Mouse (Mus musculus) heart, postnatal 25 days (tissue): ENCODE data around the gene Keg1. TPM values are rescaled to one million over a fixed set of nuclear protein-coding genes. Genes with fewer than 3 reads are reported as not detected.
"Not testable (repeated sequence)": the region's sequence is repeated elsewhere in the genome, so short reads cannot be mapped to it uniquely, and the experiment has no call there.

Source experiments
- DNase-seq: peaks from one replicate; pipeline ENCODE4 v3.0.0; 2022; ENCODE audit warnings: low spot score
- intact Hi-C: fragments of 180-260 bp; cut with DNase I; formaldehyde crosslinking; loops from one replicate; pipeline ENCODE4 v1.15.1; 2025
- total RNA-seq, 2 experiments: library from RNA; stranded (reverse); gene quantifications; 2 replicates each; pipeline ENCODE4 v1.2.3; 2021

Gene Keg1
- total RNA-seq = not detected

DNA sequence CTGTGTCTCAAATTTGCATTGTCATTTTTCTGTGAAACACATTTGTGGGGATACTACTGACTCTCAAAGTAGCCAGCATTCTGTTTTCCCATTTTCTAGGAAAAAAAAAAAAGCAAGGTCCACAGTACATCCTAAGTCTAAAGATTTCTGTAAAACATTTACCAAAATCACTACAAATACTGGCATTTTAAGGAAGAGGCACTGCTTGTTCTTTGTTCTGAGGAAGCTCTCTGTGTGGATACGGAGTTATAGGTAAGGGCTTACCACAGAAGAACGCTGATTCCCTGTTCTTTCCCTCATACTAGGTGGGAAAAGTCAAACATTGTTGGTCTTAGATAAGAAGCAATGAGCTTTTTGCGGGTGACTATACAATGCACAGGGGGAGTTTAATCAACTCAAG is at the start of gene Keg1:
Gene Keg1, plus strand, starts transcription at position 197 of the 400 bp plus-strand sequence.
- intact Hi-C loops = no loop called here
- DNase-seq = no peak

DNA sequence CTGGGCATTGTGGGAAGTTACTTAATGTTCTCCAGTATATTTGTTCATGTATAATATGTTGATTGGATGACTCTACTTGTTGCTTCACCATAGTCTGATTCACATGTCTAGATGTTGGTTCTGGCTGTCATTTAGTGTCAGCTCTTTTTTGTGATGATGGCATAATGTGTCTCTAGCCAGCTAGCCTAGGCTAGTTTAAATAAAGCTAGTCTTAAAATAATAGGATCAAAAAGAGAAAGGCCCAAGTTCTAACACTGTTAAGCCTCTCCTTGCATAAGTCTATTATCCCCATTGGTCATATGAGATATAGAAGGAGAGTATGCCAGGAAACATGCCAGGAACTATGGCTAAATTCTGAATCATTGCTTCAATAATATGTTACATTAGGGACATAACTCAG is 46.1 kb upstream of the Keg1 start:
- intact Hi-C loops = no loop called here
- no peak for DNase-seq

DNA sequence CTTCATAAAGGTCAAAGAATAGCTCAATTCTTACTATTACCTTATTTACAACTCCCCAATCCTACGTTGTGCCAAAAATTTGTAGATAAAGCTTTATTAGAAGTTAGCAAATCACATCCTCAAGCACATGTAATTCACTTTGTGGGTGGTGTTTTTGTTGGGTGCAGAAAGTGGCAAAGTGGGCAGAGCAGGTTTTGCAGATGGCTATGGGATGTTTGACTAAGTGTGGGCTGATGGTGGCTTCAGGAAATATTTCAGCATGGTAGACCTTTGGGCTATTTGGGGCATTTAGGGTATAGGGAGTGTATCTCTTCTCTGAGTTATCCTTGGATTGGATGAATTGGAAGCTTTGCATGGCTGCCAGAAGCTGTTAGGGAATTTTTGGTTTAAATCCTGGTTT is 29.4 kb upstream of the Keg1 start:
- intact Hi-C loops = no loop called here
- no peak for DNase-seq

DNA sequence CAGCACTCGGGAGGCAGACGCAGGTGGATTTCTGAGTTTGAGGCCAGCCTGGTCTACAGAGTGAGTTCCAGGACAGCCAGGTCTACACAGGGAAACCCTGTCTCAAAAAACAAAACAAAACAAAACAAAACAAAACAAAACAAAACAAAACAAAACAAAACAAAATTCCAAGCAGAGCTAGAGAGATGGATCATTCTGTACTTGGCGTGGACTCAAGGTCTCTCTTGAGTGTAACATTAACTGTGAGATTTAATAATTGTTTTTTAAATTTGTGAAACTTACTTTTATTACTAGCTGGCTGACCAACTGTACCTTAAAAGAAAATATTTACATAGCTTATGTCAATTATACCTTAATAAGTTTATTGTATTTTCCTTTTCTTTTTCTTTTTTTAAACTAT is 27.0 kb upstream of the Keg1 start:
- intact Hi-C loops, DNase-seq: not testable (repeated sequence)

DNA sequence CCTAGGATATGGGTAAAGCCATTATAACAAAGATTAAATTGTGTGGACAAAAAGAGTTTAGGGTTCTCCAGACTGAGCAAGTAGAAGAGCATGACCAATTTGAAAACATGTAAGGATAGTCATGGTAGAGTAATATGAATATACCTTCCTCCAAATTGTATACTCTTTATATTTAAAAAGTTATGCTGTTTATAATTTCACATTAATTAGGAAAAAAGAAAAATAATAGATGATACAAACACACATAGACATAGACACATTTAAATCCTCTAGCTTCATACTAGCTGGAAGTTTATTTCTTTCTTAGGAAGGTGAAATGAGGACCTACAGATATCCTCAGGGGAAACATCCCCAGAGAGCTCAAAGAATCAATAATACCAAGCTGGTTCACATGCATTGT is 25.4 kb upstream of the Keg1 start, which contains the start of gene Olfr1442:
Gene Olfr1442, plus strand, starts transcription at position 301 of the 400 bp plus-strand sequence.
- intact Hi-C loops = no loop called here
- no peak for DNase-seq

DNA sequence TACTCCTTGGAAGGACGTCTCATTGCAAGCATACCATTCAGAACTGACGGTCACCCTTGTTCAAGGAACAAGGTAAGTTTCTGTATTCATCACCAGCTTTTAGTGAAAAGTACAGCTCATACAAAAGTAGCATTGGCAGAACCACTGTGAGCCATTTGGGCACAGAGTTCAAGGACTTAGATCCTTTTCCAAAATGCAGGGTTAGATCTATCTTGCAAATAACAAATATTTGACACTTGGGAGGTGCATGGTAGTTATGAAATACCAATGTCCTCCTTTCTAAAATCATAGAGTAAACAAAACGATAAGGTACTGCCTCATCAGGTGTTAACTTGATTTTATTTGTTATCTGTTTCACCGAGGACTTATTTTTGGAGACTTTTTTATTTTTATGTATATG is 24.5 kb upstream of the Keg1 start:
- intact Hi-C loops = no loop called here
- no peak for DNase-seq

DNA sequence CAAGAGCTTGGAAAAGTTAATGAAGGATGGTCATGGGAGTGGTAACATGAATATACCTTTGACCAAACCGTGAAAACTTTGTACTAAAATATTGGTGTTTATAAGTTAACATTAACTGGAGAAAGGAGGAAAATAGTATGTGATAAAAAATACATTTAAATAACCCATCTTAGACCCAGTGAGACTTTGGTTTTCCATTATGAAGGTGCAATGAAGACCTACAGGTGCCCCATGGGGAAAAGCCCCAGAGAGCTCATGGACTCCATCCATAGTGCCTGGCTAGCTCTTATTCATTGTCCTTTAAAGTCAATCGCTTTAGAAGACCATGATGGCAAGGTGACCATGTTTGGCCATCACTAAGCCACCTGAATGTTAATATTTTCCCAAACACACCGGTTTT is 17.8 kb upstream of the Keg1 start, which contains the start of gene Olfr1443:
Gene Olfr1443, plus strand, starts transcription at position 301 of the 400 bp plus-strand sequence.
- intact Hi-C loops = no loop called here
- no peak for DNase-seq

DNA sequence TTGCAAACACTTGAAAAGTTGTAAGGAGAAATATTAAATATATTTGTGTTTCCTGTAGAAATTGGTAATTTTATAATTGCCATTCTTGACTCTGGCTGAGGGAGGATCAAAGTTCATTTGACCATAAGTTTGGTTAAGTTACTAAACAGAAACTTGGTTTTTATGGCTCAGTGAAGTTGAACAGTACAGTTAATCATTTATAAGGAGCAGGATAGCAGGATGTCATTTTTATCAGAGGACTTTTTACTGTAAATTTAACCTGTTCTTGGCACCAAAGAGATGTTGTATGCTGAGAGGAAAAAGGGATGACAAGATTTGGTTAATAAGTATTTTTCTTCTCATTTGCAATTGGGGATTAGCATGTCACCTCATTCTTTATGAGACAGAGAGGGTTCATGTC is 10.9 kb upstream of the Keg1 start:
- no peak for DNase-seq
- intact Hi-C loops = no loop called here

DNA sequence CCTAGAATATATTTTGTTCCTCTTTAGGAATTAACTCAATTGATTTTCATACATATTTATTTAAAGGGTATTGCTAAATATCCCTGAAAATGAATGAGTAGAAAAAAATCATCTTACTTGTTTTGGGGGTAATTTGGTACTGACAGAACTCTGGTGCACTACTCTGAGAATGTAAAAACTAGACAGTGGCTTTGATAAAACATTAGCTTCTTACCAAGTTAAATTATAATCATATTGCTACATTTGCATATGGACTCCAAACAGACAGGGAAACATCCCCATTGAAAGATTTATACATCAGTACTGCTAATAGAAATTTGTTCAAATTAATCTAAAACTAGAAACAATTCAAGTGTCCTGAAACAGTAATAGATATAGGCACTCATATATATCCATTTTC is 10.4 kb upstream of the Keg1 start:
- no peak for DNase-seq
- intact Hi-C loops = no loop called here

DNA sequence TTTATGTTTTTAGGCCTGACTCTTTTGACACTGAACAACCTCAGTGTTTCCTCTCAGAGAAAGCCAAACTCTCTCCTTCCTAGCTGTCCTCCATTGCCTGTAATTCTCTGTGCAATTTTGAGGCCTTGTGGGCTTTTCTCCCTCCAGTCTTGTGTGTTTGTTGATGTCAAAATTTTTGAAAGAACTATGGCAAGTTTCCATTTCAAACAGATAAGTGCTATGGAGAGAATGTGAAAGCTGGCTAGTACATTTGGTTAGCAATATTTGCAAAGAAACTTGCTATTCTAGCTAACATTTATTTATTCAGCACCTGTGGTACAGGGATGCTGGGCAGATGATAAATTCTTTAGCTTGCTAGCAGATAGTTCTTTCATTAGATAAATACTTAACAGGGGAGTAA is 635 bp downstream of the Keg1 start:
- intact Hi-C loops = no loop called here
- DNase-seq = no peak

DNA sequence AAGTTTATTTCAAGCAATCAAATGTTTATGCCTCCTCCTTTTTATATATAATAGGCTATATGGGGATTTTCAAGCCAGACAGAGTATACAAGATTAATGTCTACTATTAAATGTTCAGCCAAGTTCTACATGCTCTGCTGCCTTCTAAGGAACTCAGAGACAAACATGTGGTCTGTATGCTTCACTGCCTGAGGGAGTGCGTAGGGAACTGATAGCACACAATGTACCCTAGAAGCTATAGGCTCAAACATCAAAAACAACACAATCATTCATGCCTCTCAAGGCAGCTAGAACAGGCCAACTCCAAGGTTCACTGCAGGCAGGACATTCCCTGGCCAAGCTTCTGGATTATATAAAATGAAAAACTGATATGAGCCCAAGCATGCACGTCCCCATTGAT is 12.9 kb downstream of the Keg1 start:
- no peak for DNase-seq
- intact Hi-C loops = no loop called here

DNA sequence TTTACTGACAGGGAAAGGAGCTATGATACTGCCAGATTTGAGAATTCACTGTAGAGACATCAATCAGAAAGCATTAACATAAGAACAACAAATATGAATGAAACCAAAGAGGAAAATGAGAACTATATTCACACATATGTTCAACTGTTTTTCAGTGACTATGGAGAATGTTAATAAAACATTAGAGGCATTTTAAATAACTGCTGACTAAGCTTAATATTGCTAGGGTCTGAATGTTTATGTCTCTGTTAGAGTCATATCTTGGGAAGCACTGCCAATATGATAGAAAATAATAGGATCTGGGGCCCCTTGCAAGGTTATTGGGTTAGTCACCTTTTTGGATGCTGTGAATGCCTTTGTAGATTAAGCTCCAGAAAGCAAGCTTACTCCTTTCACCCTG is 13.4 kb downstream of the Keg1 start:
- intact Hi-C loops = no loop called here
- DNase-seq = no peak

DNA sequence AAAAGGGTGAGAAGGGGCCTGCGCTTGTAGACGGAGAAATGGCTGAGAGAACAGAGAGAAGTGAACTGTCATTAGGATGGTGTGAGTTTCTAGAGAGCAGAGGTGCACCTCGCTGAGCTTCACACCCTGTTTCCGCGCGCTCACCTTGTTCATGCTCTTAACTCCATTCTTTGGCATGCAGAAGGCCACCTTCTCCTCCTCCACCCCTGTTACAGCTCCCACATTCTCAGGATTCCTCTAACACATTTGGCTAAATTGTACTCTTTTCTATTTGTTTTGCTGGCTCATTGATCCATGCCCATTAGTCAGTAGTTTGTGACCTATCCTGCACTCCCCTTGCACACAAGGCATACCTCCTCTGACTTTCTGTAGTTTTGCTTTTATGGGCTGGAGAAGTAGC is 23.6 kb downstream of the Keg1 start:
- intact Hi-C loops = no loop called here
- no peak for DNase-seq

DNA sequence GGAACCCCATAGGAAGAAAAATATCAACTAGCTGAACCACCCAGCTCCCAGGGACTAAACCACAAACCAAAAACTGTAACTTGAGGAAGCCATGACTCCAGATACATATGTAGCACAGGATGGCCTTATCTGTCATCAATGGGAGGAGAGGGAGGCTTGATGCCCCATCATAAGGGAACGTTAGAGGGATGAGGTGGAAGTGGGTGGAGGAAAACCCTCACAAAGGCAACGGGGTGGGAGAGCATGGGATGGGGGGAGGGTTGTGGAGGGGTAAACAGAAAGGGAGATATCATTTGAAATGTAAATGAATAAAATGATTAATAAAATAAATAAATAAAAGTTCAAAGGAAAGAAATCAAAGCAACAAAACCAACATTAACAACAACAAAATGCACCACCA is 24.9 kb downstream of the Keg1 start:
- intact Hi-C loops = loop anchor here (5.0 kb wide), 1 partner anchor 97 kb away; no protein-coding TSS in a partner anchor
- DNase-seq = no peak

DNA sequence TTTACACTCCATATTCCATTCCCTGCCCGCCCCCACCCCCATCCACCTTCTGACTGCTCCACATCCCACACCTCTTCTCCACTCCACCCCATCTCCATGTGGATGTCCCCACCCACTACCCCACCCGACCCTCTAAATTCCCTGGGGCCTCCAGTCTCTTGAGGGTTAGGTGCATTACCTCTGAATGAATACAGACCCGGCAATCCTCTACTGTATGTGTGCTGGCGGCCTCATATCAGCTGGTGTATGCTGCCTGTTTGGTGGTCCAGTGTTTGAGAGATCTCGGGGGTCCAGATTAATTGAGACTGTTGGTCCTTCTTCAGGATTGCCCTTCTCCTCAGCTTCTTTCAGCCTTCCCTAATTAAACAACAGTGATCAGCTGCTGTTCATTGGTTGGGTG is 25.3 kb downstream of the Keg1 start:
- intact Hi-C loops = loop anchor here (5.0 kb wide), 1 partner anchor 96 kb away; no protein-coding TSS in a partner anchor
- DNase-seq = not testable (repeated sequence)

DNA sequence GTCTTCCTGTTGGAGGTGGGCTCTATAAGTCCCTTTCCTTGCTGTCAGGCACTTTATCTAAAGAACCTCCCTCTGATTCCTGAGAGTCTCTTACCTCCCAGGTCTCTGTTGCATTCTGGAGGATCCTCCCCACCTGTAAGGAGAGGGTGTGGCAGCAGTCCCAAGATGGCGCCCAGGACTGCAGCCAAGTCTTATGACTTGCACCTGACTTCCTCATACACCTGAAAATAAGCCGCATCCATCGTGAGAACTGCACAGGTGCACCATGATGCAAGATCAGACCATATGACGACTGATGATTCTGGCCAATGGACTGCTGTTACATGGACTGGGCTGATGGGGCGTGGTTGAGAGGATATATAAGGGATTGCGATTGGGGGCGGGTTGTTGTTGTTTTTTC is 26.0 kb downstream of the Keg1 start:
- not testable (repeated sequence) for DNase-seq
- intact Hi-C loops = loop anchor here (5.0 kb wide), 1 partner anchor 96 kb away; no protein-coding TSS in a partner anchor

DNA sequence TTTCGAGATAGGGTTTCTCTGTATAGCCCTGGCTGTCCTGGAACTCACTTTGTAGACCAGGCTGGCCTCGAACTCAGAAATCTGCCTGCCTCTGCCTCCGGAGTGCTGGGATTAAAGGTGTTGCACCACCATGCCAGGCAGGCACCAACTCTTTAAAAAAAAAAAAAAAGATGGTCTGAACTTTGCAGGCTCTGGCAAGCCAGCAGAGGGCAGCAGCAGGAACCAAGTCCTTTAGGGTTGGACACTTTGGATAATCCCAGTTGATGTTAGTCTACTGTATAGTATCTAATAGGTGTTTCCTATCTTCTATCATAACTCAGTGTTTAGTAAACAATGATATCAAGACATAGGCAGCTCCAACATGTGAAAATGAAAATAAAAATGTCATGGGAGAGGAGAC is 26.7 kb downstream of the Keg1 start:
- DNase-seq = no peak
- intact Hi-C loops = loop anchor here (1.0 to 5.0 kb wide), 2 partner anchors 75 to 95 kb away; no protein-coding TSS in a partner anchor

DNA sequence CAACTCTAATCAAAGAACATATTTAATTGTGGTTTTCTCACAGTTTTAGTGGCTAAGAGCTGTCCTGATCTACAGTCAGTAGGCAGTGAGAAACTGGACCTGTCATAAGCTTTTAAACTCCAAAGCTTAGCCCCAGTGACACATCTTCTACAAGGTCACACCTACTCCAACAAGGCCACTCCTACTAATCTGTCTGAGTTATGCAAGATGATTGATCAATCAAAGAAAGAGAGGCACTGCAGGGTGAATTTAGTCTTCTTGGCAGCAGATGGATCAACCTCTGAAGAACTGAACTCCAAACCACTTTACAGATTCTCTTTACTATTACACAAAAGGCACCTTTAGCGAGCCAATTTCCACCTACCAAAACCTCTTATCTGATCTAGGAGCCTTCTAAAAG is 30.3 kb downstream of the Keg1 start:
- no peak for DNase-seq
- intact Hi-C loops = no loop called here

DNA sequence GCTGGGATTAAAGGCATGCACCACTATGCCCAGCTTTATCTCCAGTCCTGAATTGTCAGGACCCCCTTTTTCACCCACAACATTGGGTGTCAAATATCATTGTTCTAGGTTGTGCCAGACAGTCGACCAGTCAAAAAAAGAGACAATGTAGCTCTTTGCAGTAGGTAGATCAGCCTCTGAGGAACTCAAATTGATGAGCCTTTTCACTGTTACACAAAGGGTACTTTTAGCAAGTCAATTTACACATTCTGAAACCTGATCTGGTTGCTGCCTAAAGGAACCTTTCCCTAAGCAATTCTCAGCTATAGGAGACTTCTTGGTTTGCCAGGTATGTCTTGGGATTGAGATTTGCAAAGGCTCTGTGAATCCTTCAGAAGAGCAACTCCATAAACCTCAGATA is 35.5 kb downstream of the Keg1 start:
- intact Hi-C loops = no loop called here
- no peak for DNase-seq

DNA sequence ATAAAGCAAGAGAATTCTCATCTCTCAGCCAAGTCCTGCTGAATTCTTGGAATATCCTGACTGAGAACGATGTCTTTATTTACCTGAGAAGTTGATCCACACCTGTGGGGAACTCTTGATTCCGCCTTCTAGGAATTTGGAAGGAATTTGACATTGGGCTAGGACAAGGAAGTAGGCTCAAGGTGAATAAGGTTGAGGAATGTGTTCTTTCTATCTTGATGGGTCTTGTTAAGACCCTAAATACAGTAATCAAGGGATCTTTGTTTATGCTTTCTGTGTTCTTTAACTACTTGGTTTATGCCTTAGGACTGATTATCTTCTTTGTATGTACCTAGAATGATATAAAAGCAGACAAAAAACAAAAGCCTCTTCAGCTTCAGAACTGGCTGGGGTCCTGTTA is 36.4 kb downstream of the Keg1 start:
- intact Hi-C loops = no loop called here
- no peak for DNase-seq

DNA sequence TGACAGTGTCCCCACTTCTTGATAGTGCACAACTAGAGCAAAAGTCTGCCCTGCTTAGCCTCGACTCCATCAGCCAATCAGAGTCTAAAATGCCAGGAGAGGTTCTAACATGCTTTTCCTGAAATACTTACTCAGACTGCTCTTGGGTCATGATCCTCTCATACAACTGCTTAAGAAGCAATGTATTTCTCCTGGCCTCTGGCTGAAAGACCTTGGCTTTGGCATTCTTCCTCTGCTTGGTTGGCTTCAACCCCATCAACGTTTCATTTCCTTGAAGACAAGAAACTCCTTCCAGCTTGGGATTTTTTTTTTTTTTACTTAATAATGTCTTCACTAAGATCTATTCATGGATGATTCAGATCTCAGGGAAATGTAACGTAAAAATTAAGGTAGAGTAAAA is 60.7 kb downstream of the Keg1 start:
- no peak for DNase-seq
- intact Hi-C loops = no loop called here

DNA sequence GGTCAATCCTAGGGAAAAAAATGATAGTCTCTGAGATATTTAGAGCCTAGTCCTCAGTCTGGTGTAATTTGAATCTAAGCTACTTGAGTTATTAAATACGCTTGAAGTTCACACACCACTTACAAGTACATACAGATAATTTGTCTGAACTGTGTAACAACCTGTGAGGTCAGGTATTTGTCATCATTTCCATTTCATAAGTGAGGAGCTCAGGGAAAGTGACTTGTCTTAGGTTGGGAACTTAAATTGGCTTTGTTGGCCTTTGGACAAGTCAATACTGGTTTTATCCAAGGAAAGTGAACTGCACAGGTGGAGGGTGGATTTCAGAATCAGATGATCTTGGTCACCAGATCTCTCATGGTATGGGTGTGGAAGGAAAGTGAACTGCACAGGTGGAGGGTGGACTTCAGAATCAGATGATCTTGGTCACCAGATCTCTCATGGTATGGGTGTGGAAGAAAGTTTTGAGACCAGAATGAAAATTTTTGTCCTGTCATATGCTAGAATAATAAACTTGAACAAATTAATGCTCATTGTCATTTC is 63.4 kb downstream of the Keg1 start:
- DNase-seq = no peak
- intact Hi-C loops = no loop called here
